Mouse (Mus musculus): Measurements from ENCODE around the gene Gm6793.

DNA sequence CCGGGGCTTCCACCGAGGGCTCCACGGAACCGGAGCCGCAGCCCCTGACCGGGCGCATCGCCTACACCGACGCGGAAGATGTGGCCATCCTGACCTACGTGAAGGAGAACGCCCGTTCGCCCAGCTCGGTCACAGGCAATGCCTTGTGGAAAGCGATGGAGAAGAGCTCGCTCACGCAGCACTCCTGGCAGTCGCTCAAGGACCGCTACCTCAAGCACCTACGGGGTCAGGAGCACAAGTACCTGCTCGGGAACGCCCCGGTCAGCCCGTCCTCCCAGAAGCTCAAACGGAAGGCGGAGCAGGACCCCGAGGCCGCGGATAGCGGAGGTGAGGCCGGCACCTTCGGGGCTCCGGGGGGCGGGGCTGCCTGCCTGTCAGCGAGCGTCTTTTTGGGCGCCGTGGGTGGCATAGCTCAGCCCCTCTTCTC is 3.0 kb downstream of the Gm6793 start:
- TF ChIP-seq CTCF (IDR thresholded peaks at IDR 0.05; ENCODE audit: low read depth) (no peak), EP300 (IDR thresholded peaks at IDR 0.05; ENCODE audit: low read depth) (no peak)
